Mouse (Mus musculus) bone marrow, adult 2 months (tissue): ENCODE data around the gene Itgae.

Experiments
- CTCF ChIP-seq: fragments of 200-500 bp; IDR thresholded peaks from 2 replicates; pipeline ENCODE4 v1.5.1; 2011; ENCODE audit warnings: low read length, control low read depth; ENCODE audit not compliant: control insufficient read depth, insufficient read depth
- POLR2A ChIP-seq: fragments of 200-500 bp; IDR thresholded peaks from 2 replicates; pipeline ENCODE4 v1.6.1; 2011; ENCODE audit warnings: low read depth, mild to moderate bottlenecking, control low read depth, low read length, borderline replicate concordance; ENCODE audit not compliant: control insufficient read depth

DNA sequence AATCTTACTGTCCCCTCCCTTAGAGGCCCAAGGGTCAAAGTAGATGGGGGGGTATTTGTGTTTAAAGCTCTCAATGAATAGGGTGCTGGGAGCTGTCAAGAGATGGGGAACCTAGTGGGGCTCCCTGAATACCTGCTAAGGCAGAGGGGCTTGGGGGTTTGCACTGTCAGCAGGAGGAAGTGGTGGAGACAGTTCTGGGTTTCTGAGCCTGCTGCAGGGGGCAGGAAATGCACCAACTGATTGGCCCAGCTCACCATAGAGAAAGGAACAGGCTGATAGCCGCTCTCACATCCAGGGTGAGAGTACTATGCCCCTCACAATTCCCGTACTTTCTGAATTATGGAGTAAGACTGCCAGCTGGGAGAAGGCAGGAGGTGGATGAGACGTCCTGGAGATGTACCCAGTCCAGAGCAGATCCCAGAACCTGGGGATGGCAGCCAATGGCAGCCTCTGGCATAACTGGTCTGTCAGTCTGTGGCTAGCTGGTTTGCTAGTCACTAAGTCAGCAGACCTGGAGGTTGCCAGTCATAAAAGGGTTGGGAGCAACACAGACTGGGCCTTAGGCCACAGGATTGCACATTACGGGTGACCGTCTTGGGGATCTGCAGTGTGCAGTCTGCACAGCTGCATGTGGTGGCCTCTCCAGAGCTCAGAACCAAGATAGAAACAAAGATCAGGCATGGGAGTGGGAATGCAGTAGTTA lies 18.0 kb downstream of the Itgae start:
- TF ChIP-seq CTCF (no peak), POLR2A (no peak)
